Mouse (Mus musculus) CD4-positive helper T cell, adult 2 months (primary cell): Measurements from ENCODE around the gene P3h4.
"Not testable (repeated sequence)": the region's sequence is repeated elsewhere in the genome, so short reads cannot be mapped to it uniquely, and the experiment has no call there.

Source experiments
- DNase-seq: peaks from one replicate; pipeline ENCODE4 v3.0.0-alpha.2; 2012; ENCODE audit warnings: low read depth, missing footprints, low spot score

Gene P3h4

DNA sequence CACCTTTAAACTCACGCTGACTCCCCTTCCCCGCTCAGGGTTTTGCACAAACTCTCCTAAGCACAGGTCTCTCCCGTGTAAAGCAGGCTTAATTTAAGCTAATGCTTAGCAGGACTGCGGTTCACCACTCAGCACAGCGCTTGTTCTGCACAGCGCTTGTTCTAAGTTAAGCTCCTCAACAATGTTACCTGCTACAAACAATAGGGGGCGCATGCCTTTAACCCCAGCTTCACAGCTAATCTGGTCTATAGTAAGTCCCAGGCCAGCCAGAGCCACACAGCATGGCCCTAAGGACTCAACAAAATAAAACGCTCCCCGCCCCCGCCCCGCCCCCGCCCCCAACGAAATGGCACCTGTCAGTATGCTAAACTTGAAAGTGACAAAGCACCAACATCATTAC is 53.6 kb downstream of the P3h4 start:
- not testable (repeated sequence) for DNase-seq

DNA sequence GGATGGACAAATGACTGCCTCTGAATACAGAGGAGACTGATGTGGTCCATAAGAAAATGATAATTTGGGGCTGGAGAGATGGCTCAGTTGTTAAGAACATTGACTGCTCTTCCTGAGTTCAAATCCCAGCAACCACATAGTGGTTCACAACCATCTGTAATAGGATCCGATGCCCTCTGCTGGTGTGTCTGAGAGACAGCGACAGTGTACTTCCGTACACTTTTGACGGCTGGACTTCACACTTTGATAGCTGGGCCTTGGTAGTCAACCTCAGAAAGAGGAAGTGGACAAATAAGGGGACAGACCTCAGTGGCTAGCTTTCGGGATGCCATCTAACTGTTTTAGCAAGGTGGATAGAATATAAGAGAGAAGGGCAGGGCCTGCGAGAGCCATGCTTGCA is 54.5 kb downstream of the P3h4 start:
- DNase-seq = no peak
